Mouse (Mus musculus) hindbrain, embryonic 11.5 days (tissue): ENCODE data around the gene Padi3. TPM values are rescaled to one million over a fixed set of nuclear protein-coding genes. Genes with fewer than 3 reads are reported as not detected.

Experiments used
- ATAC-seq: fragments of 200-750 bp; cut with Nextera tagmentation; 2 replicates; pipeline ENCODE4 v1.8.0; 2017; ENCODE audit warnings: mild to moderate bottlenecking, moderate TSS enrichment, moderate library complexity; ENCODE audit not compliant: low FRiP score
- DNase-seq: peaks from one replicate; pipeline ENCODE4 v3.0.0-alpha.2; 2015; ENCODE audit warnings: low spot score
- H3K27ac ChIP-seq: fragments of 300-500 bp; sonication (generic); 2 replicates; pipeline ENCODE4 v1.5.1; 2014; ENCODE audit warnings: mild to moderate bottlenecking, low read depth, low read length
- H3K27me3 ChIP-seq: fragments of 300-500 bp; sonication (generic); 2 replicates; pipeline ENCODE4 v1.6.1; 2014; ENCODE audit warnings: mild to moderate bottlenecking, low read length, moderate library complexity, mixed read lengths; ENCODE audit not compliant: control insufficient read depth, insufficient read depth
- H3K36me3 ChIP-seq: fragments of 300-500 bp; sonication (generic); 2 replicates; pipeline ENCODE4 v1.6.1; 2014; ENCODE audit warnings: mild to moderate bottlenecking, low read length, moderate library complexity, mixed read lengths; ENCODE audit not compliant: control insufficient read depth, insufficient read depth
- H3K4me1 ChIP-seq: fragments of 300-500 bp; sonication (generic); replicated peaks from 2 replicates; pipeline ENCODE4 v1.6.1; 2014; ENCODE audit warnings: low read length, mixed read lengths; ENCODE audit not compliant: control insufficient read depth, insufficient read depth
- H3K4me2 ChIP-seq: fragments of 300-500 bp; sonication (generic); replicated peaks from 2 replicates; pipeline ENCODE4 v1.6.1; 2014; ENCODE audit warnings: mild to moderate bottlenecking, low read depth, low read length
- H3K4me3 ChIP-seq: fragments of 300-500 bp; sonication (generic); 2 replicates; pipeline ENCODE4 v1.5.1; 2014; ENCODE audit warnings: low read depth, low read length
- H3K9ac ChIP-seq: fragments of 300-500 bp; sonication (generic); 2 replicates; pipeline ENCODE4 v1.6.1; 2014; ENCODE audit warnings: low read depth, low read length
- H3K9me3 ChIP-seq: fragments of 300-500 bp; sonication (generic); 2 replicates; pipeline ENCODE4 v1.6.1; 2016; ENCODE audit warnings: low read length; ENCODE audit not compliant: control insufficient read depth
- WGBS: fragments of 180-500 bp; shearing (Covaris S2); extraction: QIAGEN DNeasy Blood & Tissue Kit; methylation state at CpG from one replicate; pipeline ENCODE4 v1.1.7; 2014; 5-methylcytosine and 5-hydroxymethylcytosine counted together
- polyA plus RNA-seq: library from polyadenylated mRNA; unstranded; fragments of >200 nt; fragmentation: Nextera tagmentation; extraction: Ambion mirVana; gene quantifications from 2 replicates; pipeline ENCODE4 v1.2.1, GENCODE M21; 2014

Padi3 gene
- polyA plus RNA-seq, 1 experiment from 2014 or later: not detected

DNA sequence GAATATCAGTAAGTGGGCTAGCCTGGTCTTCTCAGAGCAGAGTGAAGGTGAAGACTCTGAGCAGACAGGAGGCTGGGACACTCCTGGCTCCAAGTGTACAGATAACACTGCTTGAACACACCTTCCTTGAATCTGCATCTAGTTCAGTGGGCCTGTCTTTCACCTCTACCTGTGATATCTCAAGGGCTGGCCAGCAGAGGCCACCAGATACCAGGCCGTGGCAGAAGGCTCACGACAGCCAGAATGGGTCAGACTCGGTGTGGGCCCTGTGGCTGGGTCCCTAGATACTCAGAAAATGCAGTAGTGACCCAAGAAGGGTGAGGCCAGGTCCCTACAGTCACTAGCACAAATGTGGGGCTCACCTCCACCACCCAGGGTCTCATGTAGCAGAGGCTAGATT lies 16.8 kb upstream of the Padi3 start:
- no peaks in the 10 kb centered on the region for H3K4me1 ChIP-seq
- no peaks in the 10 kb centered on the region for H3K36me3 ChIP-seq
- no peak for DNase-seq
- no peak overlapping the region for H3K9ac ChIP-seq
- H3K4me3 ChIP-seq: no peak overlapping the region
- ATAC-seq: no peak
- 73% methylated on average over 3 of the region's 3 CpGs for WGBS
- H3K4me2 ChIP-seq: no peak overlapping the region
- H3K27ac ChIP-seq: no peak overlapping the region
- H3K9me3 ChIP-seq: no peaks in the 10 kb centered on the region
- no peaks in the 10 kb centered on the region for H3K27me3 ChIP-seq

DNA sequence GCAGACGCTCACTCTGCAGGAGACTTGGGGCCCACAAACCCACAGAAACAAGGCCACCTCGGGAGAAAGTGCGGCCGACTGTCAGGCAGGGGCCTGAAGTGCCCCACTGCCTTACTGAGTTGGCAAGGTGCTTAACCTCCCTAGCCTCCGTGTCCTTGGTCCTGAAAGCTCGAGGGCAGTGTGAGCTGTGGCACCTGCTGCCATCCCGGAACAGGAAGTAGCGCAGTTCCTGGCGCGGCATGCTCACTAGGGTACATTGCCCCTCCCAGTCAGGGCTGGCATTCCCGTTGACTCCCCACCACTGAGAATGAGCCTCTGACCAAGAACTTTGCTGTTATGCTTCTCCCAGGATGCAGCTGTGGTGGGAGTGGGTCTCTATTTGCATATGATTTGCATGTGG lies 15.5 kb upstream of the Padi3 start:
- no peak for ATAC-seq
- H3K4me3 ChIP-seq: no peak overlapping the region
- H3K27me3 ChIP-seq: no peaks in the 10 kb centered on the region
- WGBS: 59% methylated on average over 11 of the region's 11 CpGs
- H3K4me1 ChIP-seq: no peaks in the 10 kb centered on the region
- H3K27ac ChIP-seq: no peak overlapping the region
- no peak overlapping the region for H3K9ac ChIP-seq
- no peaks in the 10 kb centered on the region for H3K36me3 ChIP-seq
- no peaks in the 10 kb centered on the region for H3K9me3 ChIP-seq
- H3K4me2 ChIP-seq: no peak overlapping the region
- no peak for DNase-seq

DNA sequence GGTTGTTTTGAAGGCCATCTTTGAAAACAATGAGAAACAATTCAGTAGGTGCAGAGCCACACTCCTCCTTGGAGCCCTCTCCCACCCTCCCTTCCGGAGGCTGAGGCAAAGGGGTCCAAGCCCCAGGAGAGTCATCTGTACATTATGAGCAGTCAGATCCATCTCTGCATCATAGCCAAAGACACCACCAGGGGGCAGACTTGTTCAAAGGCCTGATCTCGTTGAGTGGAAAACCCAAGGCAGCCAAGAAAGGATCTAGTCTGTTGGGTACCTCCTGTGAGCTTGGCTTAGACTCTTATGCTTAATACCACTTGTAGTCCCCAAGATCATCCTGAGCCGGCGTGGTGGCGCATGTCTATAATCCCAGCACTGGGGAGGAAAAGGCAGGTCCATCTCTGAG lies 11.5 kb upstream of the Padi3 start:
- Histone ChIP-seq H3K36me3 (no peaks in the 10 kb centered on the region), H3K4me1 (no peaks in the 10 kb centered on the region), H3K9me3 (no peaks in the 10 kb centered on the region), H3K27ac (no peak overlapping the region), H3K27me3 (no peaks in the 10 kb centered on the region), H3K4me3 (no peak overlapping the region), H3K4me2 (no peak overlapping the region), H3K9ac (no peak overlapping the region)
- WGBS: 73% methylated on average over 5 of the region's 5 CpGs
- peak; percentile 74 for DNase-seq
- ATAC-seq: no peak

DNA sequence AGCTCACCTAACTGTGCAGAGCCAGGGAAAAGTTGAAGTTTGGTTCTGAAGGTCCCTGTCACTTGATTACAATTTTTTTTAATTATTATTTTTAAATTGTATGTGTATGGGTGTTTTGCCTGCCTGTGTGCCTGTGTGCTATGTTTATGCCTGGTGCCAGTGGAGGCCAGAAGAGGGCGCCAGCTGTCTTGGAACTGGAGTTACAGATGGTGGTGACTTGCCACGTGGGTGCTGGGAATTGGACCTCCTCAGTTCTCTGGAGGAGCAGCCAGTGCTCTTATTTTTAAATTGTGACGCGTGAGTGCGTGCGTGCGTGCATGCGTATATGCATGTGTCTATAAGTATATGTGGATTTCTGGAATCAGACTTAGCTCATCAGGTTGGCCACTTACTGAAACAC lies 7.0 kb upstream of the Padi3 start:
- H3K27ac ChIP-seq: no peak overlapping the region
- H3K4me1 ChIP-seq: no peaks in the 10 kb centered on the region; the same call in 1 of the 2 replicates
- no peak overlapping the region for H3K4me2 ChIP-seq
- ATAC-seq (no peak), DNase-seq (no peak)
- H3K4me3 ChIP-seq: no peak overlapping the region
- H3K9me3 ChIP-seq: no peaks in the 10 kb centered on the region
- WGBS: 93% methylated on average over 8 of the region's 8 CpGs
- no peak overlapping the region for H3K9ac ChIP-seq
- H3K36me3 ChIP-seq: no peaks in the 10 kb centered on the region
- H3K27me3 ChIP-seq: no peaks in the 10 kb centered on the region

DNA sequence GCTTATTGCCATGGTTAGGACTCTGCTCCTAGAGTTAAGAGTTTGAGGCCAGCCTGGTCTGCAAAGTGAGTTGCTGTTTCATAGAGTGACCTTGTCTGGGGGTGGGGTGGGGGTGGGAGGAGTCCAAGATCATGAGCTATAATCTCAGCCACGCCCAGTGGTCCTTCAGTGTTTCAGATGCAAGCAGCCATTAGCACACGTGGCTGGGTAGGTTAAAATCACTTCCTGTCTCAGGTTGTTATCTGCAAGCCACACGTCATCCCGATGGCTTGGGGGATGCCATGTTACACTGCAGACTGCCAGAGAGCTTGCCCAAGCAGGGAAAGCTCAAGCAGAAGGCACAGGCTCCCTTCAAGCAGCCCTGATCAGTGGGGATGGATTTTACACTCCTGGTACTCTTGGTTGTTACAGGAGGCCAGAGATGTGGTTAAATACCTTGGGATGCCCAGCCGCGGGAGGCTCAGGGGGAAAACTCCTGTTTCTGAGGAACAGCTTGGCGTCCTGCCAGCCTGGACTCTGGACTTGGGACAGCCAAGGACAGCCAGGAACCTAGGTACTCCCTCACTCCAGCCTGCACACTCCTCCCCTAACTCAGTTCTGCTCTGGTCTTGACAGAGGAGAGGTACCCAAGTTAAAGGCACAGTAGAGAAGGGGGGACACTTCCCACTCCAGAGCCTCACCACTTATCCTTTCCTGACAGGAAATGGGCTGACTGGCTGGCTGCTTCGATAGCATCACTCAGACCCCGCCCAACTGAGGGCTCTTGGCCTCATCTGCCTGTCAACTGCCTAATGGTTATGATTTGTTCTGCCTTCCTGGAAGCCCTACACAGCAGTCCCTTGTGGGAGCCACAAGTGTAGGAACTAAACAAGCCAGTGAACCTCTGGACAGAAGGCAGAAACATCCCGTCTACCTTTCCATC lies 5.8 kb upstream of the Padi3 start:
- no peak overlapping the region for H3K4me2 ChIP-seq
- no peak overlapping the region for H3K27ac ChIP-seq
- no peak overlapping the region for H3K9ac ChIP-seq
- 70% methylated on average over 10 of the region's 10 CpGs for WGBS
- no peaks in the 10 kb centered on the region for H3K27me3 ChIP-seq
- ATAC-seq (no peak), DNase-seq (no peak)
- no peaks in the 10 kb centered on the region; the same call in 1 of the 2 replicates for H3K4me1 ChIP-seq
- H3K36me3 ChIP-seq: no peaks in the 10 kb centered on the region
- no peaks in the 10 kb centered on the region for H3K9me3 ChIP-seq
- no peak overlapping the region for H3K4me3 ChIP-seq

DNA sequence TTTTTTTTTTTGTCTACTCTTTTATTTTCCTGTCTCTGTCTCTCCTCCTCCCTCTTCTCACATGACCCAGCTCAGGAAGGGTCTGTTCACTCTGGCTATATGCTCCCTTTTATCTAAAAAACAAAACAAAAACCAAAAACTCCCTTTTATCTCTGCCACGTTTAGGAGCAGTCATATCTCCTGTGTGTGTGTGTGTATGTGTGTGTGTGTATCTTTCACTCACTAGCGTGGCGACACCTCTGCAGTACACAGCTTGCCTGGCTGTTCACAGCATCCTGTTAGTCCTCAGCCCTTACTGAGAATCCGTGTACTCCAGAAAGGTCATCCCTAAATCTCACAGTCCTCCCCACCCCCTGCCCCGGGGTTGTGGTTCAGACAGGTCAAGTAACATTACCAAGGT lies 5.0 kb upstream of the Padi3 start:
- DNase-seq (no peak), ATAC-seq (no peak)
- H3K9ac ChIP-seq: no peak overlapping the region
- H3K4me1 ChIP-seq: no peaks in the 10 kb centered on the region; the same call in 1 of the 2 replicates
- WGBS: 81% methylated on average over 5 of the region's 5 CpGs
- no peak overlapping the region for H3K4me3 ChIP-seq
- no peak overlapping the region for H3K4me2 ChIP-seq
- no peaks in the 10 kb centered on the region for H3K27me3 ChIP-seq
- H3K9me3 ChIP-seq: no peaks in the 10 kb centered on the region
- no peak overlapping the region for H3K27ac ChIP-seq
- H3K36me3 ChIP-seq: no peaks in the 10 kb centered on the region

DNA sequence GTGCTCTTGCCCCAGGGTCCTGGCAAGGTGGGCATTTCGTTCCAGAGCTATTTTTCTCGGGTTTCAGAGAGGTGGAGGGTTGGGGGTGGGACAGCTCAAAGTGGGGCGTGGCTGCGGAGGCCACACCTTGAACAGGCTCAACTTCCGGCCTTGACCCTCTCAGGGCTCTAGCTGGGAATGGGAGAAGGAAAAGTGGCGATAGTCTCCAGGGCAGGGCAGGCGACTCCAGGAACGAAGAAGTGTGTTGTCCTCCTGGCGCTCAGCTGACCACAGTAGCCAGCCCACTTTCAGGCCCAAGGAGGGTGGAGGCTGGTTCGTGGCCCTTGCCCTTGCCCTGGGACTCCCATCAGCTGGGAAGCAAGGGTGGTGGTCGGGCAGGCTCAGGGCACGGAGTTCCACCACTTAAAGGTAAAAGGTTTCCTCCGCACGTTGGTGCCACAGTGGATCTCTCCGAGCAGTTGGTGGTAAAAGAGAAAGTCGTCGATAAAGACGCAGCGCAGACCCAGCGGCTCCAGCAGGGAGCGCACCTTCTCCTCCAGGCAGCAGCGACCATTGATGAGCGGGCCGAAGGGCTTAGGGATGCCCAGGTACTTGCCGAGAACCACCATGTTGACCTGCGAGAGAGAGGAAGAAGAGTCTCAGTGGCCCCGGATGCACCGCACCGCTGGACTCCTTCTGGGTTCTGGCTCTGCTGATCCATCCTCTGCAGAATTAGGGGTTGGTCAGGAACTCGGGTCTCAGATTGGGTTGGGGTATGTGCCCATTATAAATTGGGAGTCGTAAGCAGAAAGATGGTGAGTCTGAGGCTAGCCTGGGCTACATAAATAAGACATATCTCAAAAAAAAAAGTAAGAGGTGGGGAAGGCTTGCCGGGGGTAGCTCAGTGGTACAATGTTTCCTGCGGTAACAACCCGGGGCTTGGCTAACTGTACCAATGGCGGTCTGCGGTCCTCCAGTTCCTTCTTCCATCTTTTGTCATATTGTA lies 4.1 kb upstream of the Padi3 start:
- peak overlapping the region; percentile 40 for H3K4me2 ChIP-seq
- no peak for ATAC-seq
- WGBS: 26% methylated on average over 36 of the region's 36 CpGs
- peak; percentile 43 for DNase-seq
- no peaks in the 10 kb centered on the region for H3K36me3 ChIP-seq
- H3K9ac ChIP-seq: peak overlapping the region; percentile 28; the same call in 1 of the 2 replicates
- no peak overlapping the region for H3K27ac ChIP-seq
- no peaks in the 10 kb centered on the region for H3K9me3 ChIP-seq
- peak overlapping the region; percentile 20 for H3K4me3 ChIP-seq
- H3K27me3 ChIP-seq: no peaks in the 10 kb centered on the region
- no peaks in the 10 kb centered on the region; the same call in 1 of the 2 replicates for H3K4me1 ChIP-seq

DNA sequence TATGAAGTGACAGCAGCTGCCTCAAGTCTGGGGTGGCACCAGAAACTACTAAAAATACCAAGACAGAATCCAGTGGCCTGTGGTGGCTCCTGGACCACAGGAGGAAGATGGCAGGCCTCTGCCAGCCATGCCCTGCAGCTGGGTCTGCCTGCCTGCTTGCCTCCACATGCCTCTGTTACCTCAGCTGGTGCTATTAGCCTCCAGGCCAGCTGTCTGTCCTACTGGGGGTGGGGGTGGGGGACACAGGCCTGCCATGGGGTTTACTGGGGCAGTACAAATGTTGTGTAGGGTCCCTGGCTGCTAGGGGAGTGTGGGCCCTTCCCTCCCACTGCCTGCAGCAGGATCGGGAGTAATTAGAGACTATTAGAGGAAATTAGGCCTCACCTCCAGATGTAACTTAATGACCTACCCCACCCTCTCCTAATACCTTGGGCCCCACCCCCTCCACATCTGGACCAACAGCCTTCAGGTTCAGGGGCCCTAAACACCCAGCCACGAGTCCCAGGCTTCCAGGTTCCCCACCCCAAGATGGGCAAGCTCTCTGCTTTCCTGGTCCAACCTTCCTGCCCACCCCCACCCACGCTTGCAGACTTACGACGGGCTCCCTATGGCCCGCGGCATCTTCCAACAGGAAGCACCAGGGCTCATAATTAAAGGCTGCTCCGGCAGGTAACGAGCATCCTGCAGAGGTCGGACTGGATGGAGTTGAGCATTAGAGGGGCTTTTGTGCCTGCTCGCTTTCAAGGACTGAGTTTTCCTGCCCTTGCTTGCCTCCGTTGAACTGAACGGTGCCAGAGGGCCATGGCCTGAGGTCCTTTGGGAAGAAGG lies 3.1 kb upstream of the Padi3 start:
- no peak overlapping the region for H3K27ac ChIP-seq
- no peak for ATAC-seq
- 22% methylated on average over 13 of the region's 13 CpGs for WGBS

More for the DNA sequence above, 3.1 kb upstream of the Padi3 start:
- Histone ChIP-seq H3K4me2 (peak overlapping the region; percentile 40), H3K9me3 (no peaks in the 10 kb centered on the region), H3K36me3 (no peaks in the 10 kb centered on the region), H3K4me1 (no peaks in the 10 kb centered on the region; the same call in 1 of the 2 replicates), H3K9ac (no peak overlapping the region), H3K27me3 (no peaks in the 10 kb centered on the region), H3K4me3 (no peak overlapping the region)
- DNase-seq: no peak
